Mouse (Mus musculus) embryo, embryonic 10.5 days (tissue): ENCODE data around the gene Prr15l.

Experiments
- DNase-seq: peaks from one replicate; pipeline ENCODE4 v3.0.0-alpha.2; 2015; ENCODE audit warnings: low spot score

The Prr15l gene

GRCm38 (mm10) chr11:96976911-96977591, 49.1 kb downstream of the Prr15l start:
- peak; percentile 89 for DNase-seq

- peak; percentile 100 for DNase-seq
Observed at GRCm38 (mm10) chr11:96977606-96978400, 49.9 kb downstream of the Prr15l start.

- peak; percentile 7 for DNase-seq
Observed at GRCm38 (mm10) chr11:96978401-96979246, 50.7 kb downstream of the Prr15l start.

DNA sequence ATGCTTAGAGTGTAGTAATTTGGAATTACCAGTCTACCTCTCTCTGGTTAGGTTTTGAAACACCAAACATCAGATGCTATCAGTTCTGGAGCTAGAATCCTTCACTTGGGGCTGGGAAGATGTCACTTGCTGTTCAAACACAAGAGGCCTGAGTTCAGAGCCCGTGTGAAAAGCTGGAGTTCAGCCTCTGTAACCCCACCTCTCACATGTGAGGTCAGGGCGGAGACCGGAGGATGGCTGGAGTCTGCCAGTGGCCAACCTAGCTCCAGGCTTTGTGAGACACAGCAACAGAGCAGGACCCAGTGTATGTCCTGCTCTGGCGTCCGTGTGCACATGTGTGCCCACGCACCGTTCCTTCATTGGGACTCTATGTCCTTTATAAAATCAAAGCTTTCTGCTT, 51.4 kb downstream of the Prr15l start:
- no peak for DNase-seq

DNA sequence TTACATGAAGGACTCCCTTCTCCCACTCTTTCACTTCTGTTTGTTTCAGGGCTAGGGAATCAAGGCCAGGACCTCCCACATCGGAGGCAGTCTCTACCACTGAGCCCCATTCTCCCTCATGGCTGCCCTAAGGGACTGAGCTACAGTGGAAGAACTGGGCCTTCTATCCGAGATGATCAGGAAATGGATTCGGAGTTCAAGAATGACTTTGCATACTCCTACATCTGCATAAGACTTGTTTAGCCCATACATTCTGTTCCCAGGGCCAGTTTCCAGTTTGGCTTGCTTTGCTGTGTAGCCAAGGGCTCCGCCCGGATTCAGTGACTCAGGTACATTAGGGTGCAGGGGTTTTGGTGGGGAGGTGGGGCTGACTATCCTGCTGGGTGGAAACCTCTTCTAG, 52.1 kb downstream of the Prr15l start:
- DNase-seq, result no peak

GRCm38 (mm10) chr11:96981461-96981860, 53.6 kb downstream of the Prr15l start:
- no peak for DNase-seq

DNA sequence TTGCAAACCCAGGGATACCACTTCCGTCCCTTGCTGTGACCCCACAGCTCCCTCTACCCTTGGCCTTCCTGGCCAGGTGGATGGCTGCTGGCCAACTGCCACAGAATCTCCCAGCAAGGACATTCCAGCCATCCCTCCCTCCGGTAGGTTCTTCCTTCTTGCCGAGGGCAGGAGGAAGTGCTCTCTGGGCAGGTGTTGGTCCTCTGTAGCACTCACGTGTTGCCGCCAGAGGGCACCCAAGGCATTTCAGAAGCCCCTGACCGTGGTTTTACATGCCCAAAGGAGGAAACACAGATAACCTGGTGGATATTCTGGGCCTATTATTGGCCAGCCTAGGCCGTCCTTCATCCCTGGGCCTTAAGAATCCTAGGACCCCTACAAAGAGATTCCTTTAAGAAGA, 54.5 kb downstream of the Prr15l start:
- peak; percentile 91 for DNase-seq

- no peak for DNase-seq
Observed at GRCm38 (mm10) chr11:96982859-96983258, 55.0 kb downstream of the Prr15l start, which contains the start of gene Sp2. Gene Sp2, minus strand, starts transcription at chr11:96982959.

GRCm38 (mm10) chr11:96984903-96985302, 57.0 kb downstream of the Prr15l start:
- DNase-seq, result no peak

GRCm38 (mm10) chr11:96986463-96986862, 58.6 kb downstream of the Prr15l start:
- DNase-seq, result no peak
